Mouse (Mus musculus) heart, postnatal 4 days (tissue): ENCODE measurements around the gene Zswim8. TPM values are rescaled to one million over a fixed set of nuclear protein-coding genes. Genes with fewer than 3 reads are reported as not detected.
"Not testable (repeated sequence)": the region's sequence is repeated elsewhere in the genome, so short reads cannot be mapped to it uniquely, and the experiment has no call there.

Experiments used
- DNase-seq: peaks from one replicate; pipeline ENCODE4 v3.0.0; 2021
- total RNA-seq, 2 experiments: library from RNA; stranded (reverse); gene quantifications; 2 replicates each; pipeline ENCODE4 v1.2.3; 2021

Zswim8 gene
- total RNA-seq, 2 experiments from 2014 or later, result 81.7 to 83.6 TPM

GRCm38 (mm10) chr14:20694185-20694883 lies 13.0 kb upstream of the Zswim8 start:
- peak; percentile 27 for DNase-seq

- peak; percentile 91 for DNase-seq
These were observed 12.2 kb upstream of the Zswim8 start, which contains the start of gene Fut11 for GRCm38 (mm10) chr14:20694884-20695760. Gene Fut11 (plus strand): TSS chr14:20694968.

GRCm38 (mm10) chr14:20695761-20696520 lies 11.4 kb upstream of the Zswim8 start:
- peak; percentile 29 for DNase-seq

- peak; percentile 66 for DNase-seq
These were observed 10.4 kb upstream of the Zswim8 start for GRCm38 (mm10) chr14:20696986-20697385.

- DNase-seq, result no peak
These were observed 8.8 kb upstream of the Zswim8 start for GRCm38 (mm10) chr14:20698515-20698914.

GRCm38 (mm10) chr14:20700362-20700761 lies 7.0 kb upstream of the Zswim8 start:
- DNase-seq, result no peak

GRCm38 (mm10) chr14:20701554-20701953 lies 5.8 kb upstream of the Zswim8 start:
- no peak for DNase-seq

GRCm38 (mm10) chr14:20702096-20702740 lies 5.1 kb upstream of the Zswim8 start:
- no peak for DNase-seq

- DNase-seq, result peak; percentile 95
These were observed 4.5 kb upstream of the Zswim8 start, which contains the start of gene Chchd1 for GRCm38 (mm10) chr14:20702741-20703381. Gene Chchd1 (plus strand): TSS chr14:20703006.

GRCm38 (mm10) chr14:20703461-20703860 lies 3.9 kb upstream of the Zswim8 start:
- DNase-seq, result not testable (repeated sequence)

GRCm38 (mm10) chr14:20708239-20708638 lies 887 bp downstream of the Zswim8 start:
- no peak for DNase-seq

- DNase-seq, result peak; percentile 60
These were observed 6.5 kb downstream of the Zswim8 start for GRCm38 (mm10) chr14:20713832-20714231.

GRCm38 (mm10) chr14:20718443-20718842 lies 11.1 kb downstream of the Zswim8 start:
- DNase-seq, result no peak

GRCm38 (mm10) chr14:20719767-20720166 lies 12.4 kb downstream of the Zswim8 start:
- DNase-seq, result no peak

- peak; percentile 6 for DNase-seq
These were observed 14.0 kb downstream of the Zswim8 start for GRCm38 (mm10) chr14:20721371-20721770.

GRCm38 (mm10) chr14:20723006-20723405 lies 15.7 kb downstream of the Zswim8 start:
- no peak for DNase-seq

- DNase-seq, result peak; percentile 79
These were observed 16.7 kb downstream of the Zswim8 start for GRCm38 (mm10) chr14:20724043-20724442.

- DNase-seq, result no peak
These were observed 18.4 kb downstream of the Zswim8 start for GRCm38 (mm10) chr14:20725660-20726339.

- DNase-seq, result no peak
These were observed 22.5 kb downstream of the Zswim8 start for GRCm38 (mm10) chr14:20729871-20730270.

GRCm38 (mm10) chr14:20730853-20731602 lies 23.7 kb downstream of the Zswim8 start:
- no peak for DNase-seq
